In the genomic region with DNA sequence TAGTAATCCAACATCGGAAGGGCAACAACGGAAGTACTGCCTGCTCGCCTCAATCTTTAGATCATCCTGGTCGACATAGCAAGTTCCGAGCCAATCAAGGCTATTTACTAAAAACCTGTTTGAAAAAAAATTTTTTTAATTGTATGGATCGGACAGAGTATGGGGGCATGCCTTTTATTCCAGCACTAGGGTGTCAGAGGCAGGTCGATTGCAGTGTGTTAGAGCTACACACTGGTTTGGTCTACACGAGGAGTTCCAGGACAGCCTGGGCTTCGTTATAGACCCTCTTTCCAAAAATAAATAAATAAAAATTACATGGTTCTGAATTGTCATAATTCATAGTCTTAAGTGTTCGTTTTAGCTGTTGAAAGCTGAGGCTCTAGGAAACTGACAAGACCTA, we compare ENCODE assay signal across 8 mouse cellular contexts. TPM values are rescaled to one million over a fixed set of nuclear protein-coding genes. Genes with fewer than 3 reads are reported as not detected.
DNase-seq lines count a peak whose midpoint lies in the region; ATAC-seq and TF ChIP-seq lines count a peak whose summit lies in the region.

No protein-coding gene starts in this region.

- peak overlapping the region; percentile 44 for H3K4me2 ChIP-seq in limb, embryonic 11.5 days (ENCODE audit: low read depth, severe bottlenecking)

- peak overlapping the region; percentile 76 for H3K4me3 ChIP-seq in cerebellum, adult 2 months (replicated peaks; ENCODE audit: insufficient read depth, low read depth, low read length)
- peak overlapping the region; percentile 93 for H3K4me3 ChIP-seq in megakaryocyte, embryonic 14.5 days (replicated peaks)
- peak overlapping the region; percentile 80 for H3K4me3 ChIP-seq in limb, embryonic 11.5 days (ENCODE audit: low read depth, low read length)
- no peak overlapping the region for H3K4me3 ChIP-seq in small intestine, adult 2 months (ENCODE audit: low read depth, low read length)

- peak overlapping the region; percentile 39; the same call in 1 of the 2 replicates for H3K27ac ChIP-seq in cerebellum, adult 2 months (ENCODE audit: insufficient read depth, low read length)
- H3K27ac ChIP-seq in limb, embryonic 11.5 days (replicated peaks; ENCODE audit: low read depth, low read length) = no peak overlapping the region
- 0 out of 2 replicates have a peak overlapping the region, but pooled peaks have one; percentile 100 for H3K27ac ChIP-seq in small intestine, adult 2 months (ENCODE audit: insufficient read depth, low read depth, low read length)

- DNase-seq in cerebellum, adult 2 months = no peak
- DNase-seq in cerebellum, adult 9-11 months = no peak
- no peak for DNase-seq in limb, embryonic 11.5 days (ENCODE audit: low spot score)
- DNase-seq in ovary, postnatal 14 days (ENCODE audit: low spot score) = no peak
- no peak for DNase-seq in urinary bladder, postnatal 4 days (ENCODE audit: low spot score in 2 of 2)

- WGBS in cerebellum, adult 2 months = 4% methylated on average over 10 of the region's 10 CpGs
- WGBS in limb, embryonic 11.5 days = 14% methylated on average over 10 of the region's 10 CpGs
- 4% methylated on average over 10 of the region's 10 CpGs for WGBS in small intestine, adult 2 months

- no peak for TF ChIP-seq POLR2A in cerebellum, adult 2 months (IDR thresholded peaks at IDR 0.05; ENCODE audit: borderline replicate concordance, insufficient read depth, low read length)
- no peak for TF ChIP-seq POLR2A in small intestine, adult 2 months (IDR thresholded peaks at IDR 0.05; ENCODE audit: low read depth, low read length)

- H3K27me3 ChIP-seq in cerebellum, adult 2 months (ENCODE audit: control insufficient read depth, insufficient read depth, low read length) = no peaks in the 10 kb centered on the region
- no peaks in the 10 kb centered on the region for H3K27me3 ChIP-seq in megakaryocyte, embryonic 14.5 days (replicated peaks)
- no peaks in the 10 kb centered on the region for H3K27me3 ChIP-seq in limb, embryonic 11.5 days (ENCODE audit: control insufficient read depth, insufficient read depth, low read length)
- H3K27me3 ChIP-seq in small intestine, adult 2 months (ENCODE audit: control insufficient read depth, insufficient read depth, low read length) = no peaks in the 10 kb centered on the region

- H3K4me1 ChIP-seq in cerebellum, adult 2 months (ENCODE audit: control insufficient read depth, insufficient read depth, low read length) = peaks cover 7% of the 10 kb centered on the region; the same call in 1 of the 2 replicates
- H3K4me1 ChIP-seq in megakaryocyte, embryonic 14.5 days = peaks cover 45% of the 10 kb centered on the region
- H3K4me1 ChIP-seq in limb, embryonic 11.5 days (ENCODE audit: control insufficient read depth, insufficient read depth, low read length) = peaks cover 5% of the 10 kb centered on the region; the same call in 1 of the 2 replicates
- H3K4me1 ChIP-seq in small intestine, adult 2 months (ENCODE audit: control insufficient read depth, insufficient read depth, insufficient read length, low read length) = peaks cover 4% of the 10 kb centered on the region; the same call in 1 of the 2 replicates

- H3K9ac ChIP-seq in limb, embryonic 11.5 days (ENCODE audit: low read length) = peak overlapping the region; percentile 93

- peaks cover 8% of the 10 kb centered on the region for H3K36me3 ChIP-seq in megakaryocyte, embryonic 14.5 days (replicated peaks; ENCODE audit: low read length)
- no peaks in the 10 kb centered on the region for H3K36me3 ChIP-seq in limb, embryonic 11.5 days (ENCODE audit: control insufficient read depth, insufficient read depth, low read length)
- peaks cover 5% of the 10 kb centered on the region for H3K36me3 ChIP-seq in small intestine, adult 2 months (ENCODE audit: control insufficient read depth, insufficient read depth, low read length)

- no peak for TF ChIP-seq CTCF in cerebellum, adult 2 months (IDR thresholded peaks at IDR 0.05; ENCODE audit: borderline replicate concordance, insufficient read depth, low read depth, low read length)
- no peak for TF ChIP-seq CTCF in small intestine, adult 2 months (IDR thresholded peaks at IDR 0.05; ENCODE audit: extremely low read depth, insufficient read length, insufficient replicate concordance, low read depth, low read length)

- ATAC-seq in megakaryocyte, adult 5-6 weeks (ENCODE audit: poor library complexity, severe bottlenecking) = no peak
- peak; percentile 52; the same call in 1 of the 2 replicates for ATAC-seq in limb, embryonic 11.5 days (ENCODE audit: insufficient number of reproducible peaks, low FRiP score, low TSS enrichment, low read depth)

- no peaks in the 10 kb centered on the region for H3K9me3 ChIP-seq in megakaryocyte, embryonic 14.5 days
- no peaks in the 10 kb centered on the region for H3K9me3 ChIP-seq in limb, embryonic 11.5 days (ENCODE audit: control insufficient read depth, low read length)

RNA-seq across cellular contexts. Expression of a gene that starts 0.8 kb away (rescaled TPM):
- 48.2 and 49.7 TPM in 2 replicates for polyA plus RNA-seq in cerebellum, adult 2 months (2012; rRNA removed)
- polyA plus RNA-seq in megakaryocyte, embryonic 14.5 days (2012; ENCODE audit: insufficient read depth, low replicate concordance) = 23.9 and 39.5 TPM in 2 replicates
- total RNA-seq in megakaryocyte, adult 5-6 weeks (2015) = 126 and 156 TPM in 2 replicates
- 114 and 124 TPM in 2 replicates for total RNA-seq in megakaryocyte, adult 5-6 weeks (2017)
- polyA plus RNA-seq in limb, embryonic 11.5 days (2014; fragmentation: Nextera tagmentation; extraction: Ambion mirVana) = 93.3 and 98.1 TPM in 2 replicates
- polyA plus RNA-seq in small intestine, adult 2 months (2012; rRNA removed) = 3.1 and 17.0 TPM in 2 replicates

RNA-seq across cellular contexts. Expression of a gene that starts 40.6 kb away (rescaled TPM):
- 80.6 and 93.7 TPM in 2 replicates for polyA plus RNA-seq in cerebellum, adult 2 months (2012; rRNA removed)
- 13.0 and 27.7 TPM in 2 replicates for polyA plus RNA-seq in megakaryocyte, embryonic 14.5 days (2012; ENCODE audit: insufficient read depth, low replicate concordance)
- 52.8 and 57.4 TPM in 2 replicates for total RNA-seq in megakaryocyte, adult 5-6 weeks (2015)
- total RNA-seq in megakaryocyte, adult 5-6 weeks (2017) = 62.7 and 90.2 TPM in 2 replicates
- polyA plus RNA-seq in limb, embryonic 11.5 days (2014; fragmentation: Nextera tagmentation; extraction: Ambion mirVana) = 125 and 149 TPM in 2 replicates
- 9.7 and 23.9 TPM in 2 replicates for polyA plus RNA-seq in small intestine, adult 2 months (2012; rRNA removed)
